Mouse (Mus musculus): ENCODE data around the gene Timp2. TPM values are rescaled to one million over a fixed set of nuclear protein-coding genes. Genes with fewer than 3 reads are reported as not detected.

Timp2 gene
- polyA plus RNA-seq, 1 experiment from 2014 or later: 74.1 TPM

- no peak overlapping the region for H3K27ac ChIP-seq (ENCODE audit: low read length)
- H3K36me3 ChIP-seq (ENCODE audit: control insufficient read depth, insufficient read depth, low read length): no peaks in the 10 kb centered on the region
- no peaks in the 10 kb centered on the region for H3K9me3 ChIP-seq (ENCODE audit: control insufficient read depth, low read length)
- H3K27me3 ChIP-seq (ENCODE audit: control insufficient read depth, insufficient read depth, low read depth, low read length): no peaks in the 10 kb centered on the region
- H3K4me2 ChIP-seq (ENCODE audit: low read depth, low read length): no peak overlapping the region
- 84% methylated on average over 11 of the region's 11 CpGs for WGBS
- H3K4me1 ChIP-seq (replicated peaks; ENCODE audit: control insufficient read depth, insufficient read depth, low read length): peaks cover 7% of the 10 kb centered on the region
- no peak overlapping the region for H3K4me3 ChIP-seq (ENCODE audit: low read length)
- no peak overlapping the region for H3K9ac ChIP-seq (ENCODE audit: low read length)
- ATAC-seq (ENCODE audit: low read depth): no peak
Observed at GRCm38 (mm10) chr11:118332376-118332775, 23.2 kb downstream of the Timp2 start.

DNA sequence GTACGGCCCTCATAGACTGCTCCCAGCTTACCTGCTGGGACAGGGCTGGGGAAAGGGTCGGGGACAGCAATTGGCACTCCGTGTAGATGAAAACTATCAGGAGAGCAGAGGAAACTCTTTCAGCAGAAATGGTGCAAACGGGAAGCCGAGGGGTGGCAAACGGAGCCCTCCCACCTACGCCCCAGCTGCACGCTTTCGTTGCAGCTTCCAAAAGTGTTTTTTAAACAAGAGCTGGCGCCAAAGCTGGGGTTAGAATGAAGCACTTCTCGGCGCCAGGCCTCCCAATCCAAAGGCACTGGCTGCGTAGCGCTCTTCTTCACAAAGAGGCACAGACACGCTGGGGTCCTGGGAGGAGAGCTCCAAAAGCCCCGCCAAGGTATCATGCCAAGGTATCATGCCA lies 24.8 kb downstream of the Timp2 start:
- Histone ChIP-seq H3K4me2 (ENCODE audit: low read depth, low read length) (no peak overlapping the region), H3K9ac (ENCODE audit: low read length) (no peak overlapping the region), H3K27me3 (ENCODE audit: control insufficient read depth, insufficient read depth, low read depth, low read length) (no peaks in the 10 kb centered on the region), H3K27ac (ENCODE audit: low read length) (no peak overlapping the region), H3K36me3 (ENCODE audit: control insufficient read depth, insufficient read depth, low read length) (no peaks in the 10 kb centered on the region), H3K4me3 (ENCODE audit: low read length) (no peak overlapping the region), H3K9me3 (ENCODE audit: control insufficient read depth, low read length) (no peaks in the 10 kb centered on the region), H3K4me1 (replicated peaks; ENCODE audit: control insufficient read depth, insufficient read depth, low read length) (peaks cover 9% of the 10 kb centered on the region)
- no peak for ATAC-seq (ENCODE audit: low read depth)
- 92% methylated on average over 16 of the region's 16 CpGs for WGBS

DNA sequence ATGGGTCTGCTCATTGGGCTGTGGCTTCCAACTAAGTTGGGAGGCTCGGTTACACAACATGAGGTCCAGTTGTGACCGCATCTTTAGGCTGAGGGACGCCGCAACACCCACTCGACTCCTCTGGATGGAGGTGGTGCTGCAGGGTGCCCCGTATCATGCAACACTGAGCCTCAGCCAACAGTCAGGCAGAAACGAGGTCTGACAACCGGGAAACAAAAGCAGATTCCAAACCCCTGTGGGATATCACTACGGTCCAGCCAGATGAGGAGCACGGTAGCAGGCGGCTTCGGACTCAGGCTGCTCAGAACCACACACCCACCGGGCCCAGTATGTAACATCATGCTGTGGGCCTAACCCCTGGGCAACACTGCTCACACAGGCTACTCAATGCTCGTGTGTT lies 25.2 kb downstream of the Timp2 start:
- H3K36me3 ChIP-seq (ENCODE audit: control insufficient read depth, insufficient read depth, low read length): no peaks in the 10 kb centered on the region
- no peaks in the 10 kb centered on the region for H3K27me3 ChIP-seq (ENCODE audit: control insufficient read depth, insufficient read depth, low read depth, low read length)
- H3K9ac ChIP-seq (ENCODE audit: low read length): no peak overlapping the region
- no peak overlapping the region for H3K4me3 ChIP-seq (ENCODE audit: low read length)
- no peak overlapping the region for H3K4me2 ChIP-seq (ENCODE audit: low read depth, low read length)
- no peaks in the 10 kb centered on the region for H3K9me3 ChIP-seq (ENCODE audit: control insufficient read depth, low read length)
- no peak for ATAC-seq (ENCODE audit: low read depth)
- H3K27ac ChIP-seq (ENCODE audit: low read length): no peak overlapping the region
- peaks cover 9% of the 10 kb centered on the region for H3K4me1 ChIP-seq (replicated peaks; ENCODE audit: control insufficient read depth, insufficient read depth, low read length)
- WGBS: 92% methylated on average over 14 of the region's 14 CpGs

- Histone ChIP-seq H3K4me1 (replicated peaks; ENCODE audit: control insufficient read depth, insufficient read depth, low read length) (peaks cover 12% of the 10 kb centered on the region), H3K9ac (ENCODE audit: low read length) (no peak overlapping the region), H3K36me3 (ENCODE audit: control insufficient read depth, insufficient read depth, low read length) (no peaks in the 10 kb centered on the region), H3K27ac (ENCODE audit: low read length) (no peak overlapping the region), H3K27me3 (ENCODE audit: control insufficient read depth, insufficient read depth, low read depth, low read length) (no peaks in the 10 kb centered on the region), H3K4me2 (ENCODE audit: low read depth, low read length) (no peak overlapping the region), H3K9me3 (ENCODE audit: control insufficient read depth, low read length) (no peaks in the 10 kb centered on the region), H3K4me3 (ENCODE audit: low read length) (no peak overlapping the region)
- no peak for ATAC-seq (ENCODE audit: low read depth)
- WGBS: 80% methylated on average over 5 of the region's 5 CpGs
Observed at GRCm38 (mm10) chr11:118328947-118329346, 26.6 kb downstream of the Timp2 start.

- Histone ChIP-seq H3K4me2 (ENCODE audit: low read depth, low read length) (no peak overlapping the region), H3K27ac (ENCODE audit: low read length) (no peak overlapping the region)
Observed at GRCm38 (mm10) chr11:118328511-118328910, 27.0 kb downstream of the Timp2 start.

GRCm38 (mm10) chr11:118326991-118327971 lies 28.3 kb downstream of the Timp2 start:
- Histone ChIP-seq H3K9me3 (ENCODE audit: control insufficient read depth, low read length) (no peaks in the 10 kb centered on the region), H3K4me2 (ENCODE audit: low read depth, low read length) (no peak overlapping the region), H3K4me3 (ENCODE audit: low read length) (no peak overlapping the region), H3K4me1 (replicated peaks; ENCODE audit: control insufficient read depth, insufficient read depth, low read length) (peaks cover 12% of the 10 kb centered on the region), H3K27ac (ENCODE audit: low read length) (peak overlapping the region; percentile 45), H3K36me3 (ENCODE audit: control insufficient read depth, insufficient read depth, low read length) (no peaks in the 10 kb centered on the region), H3K27me3 (ENCODE audit: control insufficient read depth, insufficient read depth, low read depth, low read length) (no peaks in the 10 kb centered on the region), H3K9ac (ENCODE audit: low read length) (peak overlapping the region; percentile 32; the same call in 1 of the 2 replicates)
- 58% methylated on average over 24 of the region's 24 CpGs for WGBS
- peak; percentile 71 for ATAC-seq (ENCODE audit: low read depth)

More at GRCm38 (mm10) chr11:118328511-118328910, 27.0 kb downstream of the Timp2 start:
- ATAC-seq (ENCODE audit: low read depth): no peak
- no peaks in the 10 kb centered on the region for H3K36me3 ChIP-seq (ENCODE audit: control insufficient read depth, insufficient read depth, low read length)
- no peak overlapping the region for H3K4me3 ChIP-seq (ENCODE audit: low read length)
- H3K9ac ChIP-seq (ENCODE audit: low read length): no peak overlapping the region; the same call in 1 of the 2 replicates
- H3K9me3 ChIP-seq (ENCODE audit: control insufficient read depth, low read length): no peaks in the 10 kb centered on the region
- WGBS: 90% methylated on average over 6 of the region's 6 CpGs
- peaks cover 12% of the 10 kb centered on the region for H3K4me1 ChIP-seq (replicated peaks; ENCODE audit: control insufficient read depth, insufficient read depth, low read length)
- no peaks in the 10 kb centered on the region for H3K27me3 ChIP-seq (ENCODE audit: control insufficient read depth, insufficient read depth, low read depth, low read length)

DNA sequence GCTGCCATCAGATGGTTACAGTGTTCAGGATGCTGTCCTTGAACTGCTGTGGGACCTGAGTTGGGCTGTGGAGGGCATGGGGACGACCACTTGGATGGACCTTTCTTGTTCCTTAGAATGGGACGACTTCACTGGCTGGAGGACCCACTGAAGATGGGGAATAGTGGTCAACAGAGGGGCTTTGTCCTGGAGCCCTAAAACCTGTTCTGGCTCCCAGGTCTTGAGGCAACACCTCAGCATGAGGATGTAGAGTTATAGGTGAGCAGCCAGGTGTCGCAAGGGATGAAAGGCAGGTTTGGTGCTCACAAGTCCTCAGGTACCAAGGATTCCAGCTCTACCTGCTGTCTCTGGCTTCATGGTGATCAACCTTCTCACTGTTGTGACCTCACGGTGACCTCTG lies 29.0 kb downstream of the Timp2 start:
- H3K4me3 ChIP-seq (ENCODE audit: low read length): no peak overlapping the region
- no peak overlapping the region for H3K4me2 ChIP-seq (ENCODE audit: low read depth, low read length)
- no peak for ATAC-seq (ENCODE audit: low read depth)
- H3K27me3 ChIP-seq (ENCODE audit: control insufficient read depth, insufficient read depth, low read depth, low read length): no peaks in the 10 kb centered on the region
- H3K9ac ChIP-seq (ENCODE audit: low read length): no peak overlapping the region
- H3K9me3 ChIP-seq (ENCODE audit: control insufficient read depth, low read length): no peaks in the 10 kb centered on the region
- no peak overlapping the region for H3K27ac ChIP-seq (ENCODE audit: low read length)
- 82% methylated on average over 4 of the region's 4 CpGs for WGBS
- peaks cover 12% of the 10 kb centered on the region for H3K4me1 ChIP-seq (replicated peaks; ENCODE audit: control insufficient read depth, insufficient read depth, low read length)
- no peaks in the 10 kb centered on the region for H3K36me3 ChIP-seq (ENCODE audit: control insufficient read depth, insufficient read depth, low read length)

DNA sequence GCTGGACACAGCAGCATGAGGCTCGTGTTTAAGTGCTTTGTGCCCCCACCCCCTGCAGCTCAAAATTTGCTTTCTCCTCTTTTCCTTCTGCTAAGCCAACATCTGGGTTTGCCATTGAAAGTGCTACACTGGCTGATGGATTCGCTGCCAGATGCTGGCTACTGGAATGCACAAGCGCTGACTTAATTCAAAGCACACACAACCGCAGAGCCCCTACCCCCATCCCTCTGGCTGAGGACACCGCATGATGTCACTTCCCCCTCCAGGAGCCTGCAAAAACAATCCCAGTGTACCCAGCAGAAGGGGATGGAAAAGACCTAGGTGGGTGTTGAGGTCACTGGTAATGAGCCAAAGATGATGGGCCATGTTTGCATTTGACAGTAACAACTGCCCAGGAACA lies 31.0 kb downstream of the Timp2 start:
- ATAC-seq (ENCODE audit: low read depth): no peak
- WGBS: 49% methylated on average over 5 of the region's 5 CpGs
- Histone ChIP-seq H3K4me3 (ENCODE audit: low read length) (no peak overlapping the region), H3K4me2 (ENCODE audit: low read depth, low read length) (no peak overlapping the region), H3K36me3 (ENCODE audit: control insufficient read depth, insufficient read depth, low read length) (no peaks in the 10 kb centered on the region), H3K27ac (ENCODE audit: low read length) (no peak overlapping the region), H3K9ac (ENCODE audit: low read length) (no peak overlapping the region), H3K27me3 (ENCODE audit: control insufficient read depth, insufficient read depth, low read depth, low read length) (no peaks in the 10 kb centered on the region), H3K9me3 (ENCODE audit: control insufficient read depth, low read length) (no peaks in the 10 kb centered on the region), H3K4me1 (replicated peaks; ENCODE audit: control insufficient read depth, insufficient read depth, low read length) (peaks cover 12% of the 10 kb centered on the region)

GRCm38 (mm10) chr11:118323974-118324373 lies 31.6 kb downstream of the Timp2 start:
- H3K4me1 ChIP-seq (replicated peaks; ENCODE audit: control insufficient read depth, insufficient read depth, low read length): peaks cover 12% of the 10 kb centered on the region
- WGBS: 74% methylated on average over 5 of the region's 5 CpGs
- no peak overlapping the region for H3K9ac ChIP-seq (ENCODE audit: low read length)
- H3K9me3 ChIP-seq (ENCODE audit: control insufficient read depth, low read length): no peaks in the 10 kb centered on the region
- no peak overlapping the region for H3K4me2 ChIP-seq (ENCODE audit: low read depth, low read length)
- no peak overlapping the region for H3K4me3 ChIP-seq (ENCODE audit: low read length)
- no peak for ATAC-seq (ENCODE audit: low read depth)
- H3K27me3 ChIP-seq (ENCODE audit: control insufficient read depth, insufficient read depth, low read depth, low read length): no peaks in the 10 kb centered on the region
- H3K36me3 ChIP-seq (ENCODE audit: control insufficient read depth, insufficient read depth, low read length): peaks cover 4% of the 10 kb centered on the region; the same call in 1 of the 2 replicates
- H3K27ac ChIP-seq (ENCODE audit: low read length): no peak overlapping the region

All from lung, embryonic 16.5 days (tissue).